Mouse (Mus musculus): ENCODE measurements at regions not wholly inside any gene's neighbourhood (a gene's known extent, or its start where the extent isn't known, plus 50 kb on each side); places are given as distances from the start of the nearest gene placed in this dataset.

DNA sequence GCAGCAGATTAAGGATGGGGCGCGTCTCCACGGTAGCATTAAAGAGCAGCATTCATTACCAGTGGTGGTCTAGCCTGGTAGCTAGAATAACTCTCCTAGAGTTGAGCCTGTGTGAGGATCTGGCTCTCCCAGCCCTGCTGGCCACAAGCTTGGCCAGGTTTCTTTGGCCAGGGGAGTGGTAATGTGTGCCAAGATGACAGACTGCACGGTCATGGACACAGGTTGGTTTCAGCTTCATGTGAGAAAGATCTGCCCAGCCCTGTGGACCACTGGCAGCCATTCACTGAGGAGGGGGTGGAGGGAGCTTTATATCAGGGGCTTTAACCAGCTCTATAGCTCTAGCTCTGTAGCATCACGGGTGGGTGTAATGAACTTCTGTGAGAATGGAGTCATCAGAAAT is 176.5 kb downstream of the Matn1 start:
- no peak for TF ChIP-seq RCOR1 (conservative IDR thresholded peaks at IDR 0.05; ENCODE audit: low read depth, low read length)
- no peak for TF ChIP-seq CTCF (conservative IDR thresholded peaks at IDR 0.05 in 1 of 2, IDR thresholded peaks at IDR 0.05 in 1 of 2; ENCODE audit: low read depth in 2 of 2, low read length in 2 of 2)
- no peak for TF ChIP-seq POLR2A (IDR thresholded peaks at IDR 0.05; ENCODE audit: low read depth, low read length)
- no peak for TF ChIP-seq E2F4 (IDR thresholded peaks at IDR 0.05; ENCODE audit: insufficient replicate concordance, low read depth, low read length)
- TF ChIP-seq ZC3H11A (IDR thresholded peaks at IDR 0.05; ENCODE audit: low read depth, low read length) = no peak
- no peak for TF ChIP-seq MXI1 (IDR thresholded peaks at IDR 0.05; ENCODE audit: low read depth, low read length)

Measured in CH12.LX (cell line).